Mouse (Mus musculus) neural tube, embryonic 14.5 days (tissue): ENCODE measurements around the gene Itgam. TPM values are rescaled to one million over a fixed set of nuclear protein-coding genes. Genes with fewer than 3 reads are reported as not detected.
"Not testable (repeated sequence)": the region's sequence is repeated elsewhere in the genome, so short reads cannot be mapped to it uniquely, and the experiment has no call there.

Source experiments
- ATAC-seq: fragments of 200-750 bp; cut with Nextera tagmentation; 2 replicates; pipeline ENCODE4 v1.8.0; 2017; ENCODE audit warnings: low read depth, mild to moderate bottlenecking, moderate TSS enrichment, moderate library complexity
- H3K27ac ChIP-seq: fragments of 300-500 bp; sonication (generic); 2 replicates; pipeline ENCODE4 v1.5.1; 2014; ENCODE audit warnings: low read depth, mild to moderate bottlenecking, control low read depth, low read length, moderate library complexity, mixed read lengths
- H3K27me3 ChIP-seq: fragments of 300-500 bp; sonication (generic); 2 replicates; pipeline ENCODE4 v1.6.1; 2014; ENCODE audit warnings: low read length; ENCODE audit not compliant: control insufficient read depth, insufficient read depth
- H3K36me3 ChIP-seq: fragments of 300-500 bp; sonication (generic); 2 replicates; pipeline ENCODE4 v1.6.1; 2014; ENCODE audit warnings: low read length, mixed read lengths; ENCODE audit not compliant: control insufficient read depth, insufficient read depth
- H3K4me1 ChIP-seq: fragments of 300-500 bp; sonication (generic); 2 replicates; pipeline ENCODE4 v1.6.1; 2014; ENCODE audit warnings: low read length; ENCODE audit not compliant: control insufficient read depth, insufficient read depth
- H3K4me2 ChIP-seq: fragments of 300-500 bp; sonication (generic); 2 replicates; pipeline ENCODE4 v1.6.1; 2014; ENCODE audit warnings: mild to moderate bottlenecking, low read depth, low read length, control low read depth
- H3K4me3 ChIP-seq: fragments of 300-500 bp; sonication (generic); 2 replicates; pipeline ENCODE4 v1.5.1; 2014; ENCODE audit warnings: low read depth, low read length, control low read depth, mixed read lengths
- H3K9ac ChIP-seq: fragments of 300-500 bp; sonication (generic); replicated peaks from 2 replicates; pipeline ENCODE4 v1.6.1; 2014; ENCODE audit warnings: low read depth, mild to moderate bottlenecking, control low read depth, low read length, mixed read lengths
- H3K9me3 ChIP-seq: fragments of 300-500 bp; sonication (generic); 2 replicates; pipeline ENCODE4 v1.6.1; 2016; ENCODE audit warnings: low read length; ENCODE audit not compliant: control insufficient read depth
- WGBS: fragments of 180-500 bp; shearing (Covaris S2); extraction: QIAGEN DNeasy Blood & Tissue Kit; methylation state at CpG from one replicate; pipeline ENCODE4 v1.1.7; 2014; 5-methylcytosine and 5-hydroxymethylcytosine counted together
- polyA plus RNA-seq: library from polyadenylated mRNA; unstranded; fragments of >200 nt; fragmentation: Nextera tagmentation; extraction: Ambion mirVana; gene quantifications from 2 replicates; pipeline ENCODE4 v1.2.1, GENCODE M21; 2014

Gene Itgam
- polyA plus RNA-seq, 1 experiment from 2014 or later = 0.25 TPM

- Histone ChIP-seq H3K27ac (no peak overlapping the region), H3K9me3 (no peaks in the 10 kb centered on the region), H3K36me3 (no peaks in the 10 kb centered on the region), H3K4me1 (no peaks in the 10 kb centered on the region), H3K4me3 (no peak overlapping the region), H3K4me2 (no peak overlapping the region), H3K27me3 (no peaks in the 10 kb centered on the region), H3K9ac (no peak overlapping the region)
- WGBS = 91% methylated on average over 2 of the region's 2 CpGs
- ATAC-seq = no peak
Observed at GRCm38 (mm10) chr7:128133596-128133995, 71.2 kb downstream of the Itgam start.

- Histone ChIP-seq H3K9ac (no peak overlapping the region), H3K27me3 (no peaks in the 10 kb centered on the region), H3K27ac (no peak overlapping the region), H3K9me3 (no peaks in the 10 kb centered on the region), H3K4me2 (no peak overlapping the region), H3K4me3 (no peak overlapping the region), H3K36me3 (no peaks in the 10 kb centered on the region), H3K4me1 (no peaks in the 10 kb centered on the region)
- WGBS = 55% methylated on average over 4 of the region's 4 CpGs
- ATAC-seq = no peak
Observed at GRCm38 (mm10) chr7:128136927-128137326, 74.5 kb downstream of the Itgam start.

DNA sequence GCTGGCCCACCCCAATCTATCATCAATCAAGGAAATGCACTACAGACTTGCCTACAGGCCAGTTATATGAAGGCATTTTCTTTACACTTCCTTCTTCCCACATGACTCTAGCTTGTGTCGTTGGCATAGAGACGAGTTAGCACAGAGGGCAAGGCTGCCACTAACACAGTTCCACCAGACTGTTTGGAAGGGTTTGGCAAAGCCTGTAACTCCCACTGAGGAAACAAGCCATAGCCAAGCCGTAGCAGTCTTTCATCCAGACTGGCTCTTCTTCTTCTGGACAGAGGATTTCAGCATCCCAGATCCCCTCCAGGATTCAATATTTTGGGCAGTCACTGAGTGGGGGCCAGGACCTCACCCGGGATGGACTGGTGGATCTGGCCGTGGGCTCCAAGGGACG, 77.2 kb downstream of the Itgam start:
- ATAC-seq = no peak

GRCm38 (mm10) chr7:128150970-128151369, 88.5 kb downstream of the Itgam start:
- no peak overlapping the region for H3K27ac ChIP-seq

More for the DNA sequence above, 77.2 kb downstream of the Itgam start:
- no peaks in the 10 kb centered on the region for H3K36me3 ChIP-seq
- no peaks in the 10 kb centered on the region for H3K4me1 ChIP-seq
- H3K9ac ChIP-seq = no peak overlapping the region
- 96% methylated on average over 6 of the region's 6 CpGs for whole genome bisulfite sequencing
- no peak overlapping the region for H3K4me2 ChIP-seq
- H3K27ac ChIP-seq = no peak overlapping the region
- H3K4me3 ChIP-seq = no peak overlapping the region
- H3K9me3 ChIP-seq = no peaks in the 10 kb centered on the region
- H3K27me3 ChIP-seq = no peaks in the 10 kb centered on the region

DNA sequence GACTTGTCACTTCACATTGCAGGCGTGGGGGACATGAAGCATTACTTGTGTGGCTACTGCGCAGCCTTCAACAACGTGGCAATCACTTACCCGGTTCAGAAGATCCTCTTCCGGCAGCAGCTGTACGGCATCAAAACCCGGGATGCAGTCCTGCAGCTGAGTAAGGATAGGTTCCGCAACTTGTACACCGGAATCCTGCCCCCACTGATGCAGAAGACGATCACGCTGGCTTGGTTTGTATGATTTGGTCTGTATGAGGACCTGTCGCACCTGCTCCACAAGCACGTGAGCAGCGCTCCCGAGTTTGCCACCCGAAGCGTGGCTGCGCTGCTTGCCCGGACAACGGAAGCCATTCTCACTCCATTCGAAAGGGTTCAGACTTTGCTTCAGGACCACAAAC, 91.6 kb downstream of the Itgam start, which contains the start of gene Itgad:
Gene Itgad (plus strand): TSS at position 301 of the 400 bp plus-strand sequence.
- no peak within 1 kb of the TSS for H3K4me2 ChIP-seq
- no peak within 1 kb of the TSS for H3K9ac ChIP-seq
- no peak within 1 kb of the TSS for H3K4me3 ChIP-seq
- no peak within 1 kb of the TSS for H3K27ac ChIP-seq
- no peak for ATAC-seq
- no peaks in the 10 kb centered on the region for H3K9me3 ChIP-seq
- H3K4me1 ChIP-seq = no peaks in the 10 kb centered on the region
- H3K36me3 ChIP-seq = no peaks in the 10 kb centered on the region
- no peaks in the 10 kb centered on the region for H3K27me3 ChIP-seq
- WGBS = 95% methylated on average over 21 of the region's 21 CpGs

More at GRCm38 (mm10) chr7:128150970-128151369, 88.5 kb downstream of the Itgam start:
- Histone ChIP-seq H3K9ac (no peak overlapping the region), H3K4me2 (no peak overlapping the region), H3K36me3 (no peaks in the 10 kb centered on the region), H3K4me1 (no peaks in the 10 kb centered on the region), H3K4me3 (no peak overlapping the region), H3K9me3 (no peaks in the 10 kb centered on the region), H3K27me3 (no peaks in the 10 kb centered on the region)
- no peak for ATAC-seq
- WGBS = 35% methylated on average over 8 of the region's 8 CpGs

DNA sequence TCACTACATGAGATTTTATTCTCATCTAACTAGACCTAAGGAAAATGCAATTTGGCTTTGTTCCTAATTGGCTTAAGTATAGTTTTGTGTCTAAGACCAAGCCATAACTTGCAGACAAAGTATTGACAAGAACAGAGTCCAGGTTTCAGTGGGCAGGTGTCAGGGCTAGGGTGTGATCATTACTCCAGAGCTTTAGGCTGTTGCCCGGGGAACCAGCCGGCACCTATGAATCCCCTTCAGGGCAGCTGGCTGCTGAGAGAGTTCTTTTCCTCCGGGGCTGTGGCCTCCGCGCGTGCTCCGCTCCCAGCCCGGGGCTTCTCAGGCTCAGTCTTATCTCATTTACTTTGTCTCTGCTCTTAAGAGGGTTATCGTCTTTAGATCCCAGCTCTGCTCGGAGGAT, 92.5 kb downstream of the Itgam start:
- no peak overlapping the region for H3K4me3 ChIP-seq
- H3K36me3 ChIP-seq = no peaks in the 10 kb centered on the region
- WGBS = 80% methylated on average over 10 of the region's 10 CpGs
- no peak overlapping the region for H3K4me2 ChIP-seq
- H3K9me3 ChIP-seq = no peaks in the 10 kb centered on the region
- no peak for ATAC-seq
- H3K27me3 ChIP-seq = no peaks in the 10 kb centered on the region
- H3K4me1 ChIP-seq = no peaks in the 10 kb centered on the region
- H3K27ac ChIP-seq = no peak overlapping the region
- H3K9ac ChIP-seq = no peak overlapping the region

- WGBS = 76% methylated on average over 8 of the region's 8 CpGs
- not testable (repeated sequence) for H3K9ac ChIP-seq, H3K4me1 ChIP-seq, H3K27ac ChIP-seq, ATAC-seq, H3K27me3 ChIP-seq, H3K36me3 ChIP-seq, H3K4me3 ChIP-seq, H3K9me3 ChIP-seq, H3K4me2 ChIP-seq
Observed at GRCm38 (mm10) chr7:128158688-128159354, 96.4 kb downstream of the Itgam start.

- H3K4me1 ChIP-seq = no peaks in the 10 kb centered on the region
- H3K9me3 ChIP-seq = no peaks in the 10 kb centered on the region
- ATAC-seq = no peak
- no peak overlapping the region for H3K4me2 ChIP-seq
- H3K9ac ChIP-seq = no peak overlapping the region
- H3K36me3 ChIP-seq = no peaks in the 10 kb centered on the region
- H3K27ac ChIP-seq = no peak overlapping the region
- H3K4me3 ChIP-seq = no peak overlapping the region
- 97% methylated on average over 4 of the region's 4 CpGs for WGBS
- H3K27me3 ChIP-seq = no peaks in the 10 kb centered on the region
Observed at GRCm38 (mm10) chr7:128164001-128164400, 101.6 kb downstream of the Itgam start.

DNA sequence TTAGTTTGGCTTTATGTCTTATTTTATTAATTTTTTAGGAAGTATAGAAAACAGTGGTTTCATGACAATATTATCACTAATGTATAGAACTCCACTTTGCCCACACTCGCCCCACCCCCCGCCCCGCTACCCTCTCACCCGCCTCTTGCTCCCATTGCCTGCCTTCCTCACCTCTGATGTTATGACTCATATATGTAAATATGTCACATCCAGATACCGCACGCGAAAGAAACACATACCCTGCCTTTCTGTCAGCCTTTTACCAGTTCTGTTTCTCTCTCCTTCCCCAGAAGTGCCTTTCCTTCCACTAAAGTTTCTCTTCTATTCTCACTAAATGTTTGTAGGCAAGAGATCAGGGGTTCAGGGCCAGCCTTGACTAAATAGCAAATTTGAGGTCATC, 104.0 kb downstream of the Itgam start:
- Histone ChIP-seq H3K4me1 (no peaks in the 10 kb centered on the region), H3K27ac (no peak overlapping the region), H3K36me3 (no peaks in the 10 kb centered on the region), H3K27me3 (no peaks in the 10 kb centered on the region), H3K4me2 (no peak overlapping the region), H3K9ac (no peak overlapping the region), H3K9me3 (no peaks in the 10 kb centered on the region), H3K4me3 (no peak overlapping the region)
- WGBS = 90% methylated on average over 7 of the region's 7 CpGs
- ATAC-seq = no peak
